Mouse (Mus musculus) stomach, postnatal 0 days (tissue): ENCODE data around the gene Rreb1. TPM values are rescaled to one million over a fixed set of nuclear protein-coding genes. Genes with fewer than 3 reads are reported as not detected.
A peak's percentile ranks its signal among the peaks of the same experiment; 100 is the strongest.

Experiments
- ATAC-seq: fragments of 200-750 bp; cut with Nextera tagmentation; 2 replicates; pipeline ENCODE4 v1.8.0; 2017; ENCODE audit not compliant: low FRiP score, low TSS enrichment
- DNase-seq: peaks from one replicate; pipeline ENCODE4 v3.0.0-alpha.2; 2016; ENCODE audit warnings: low spot score
- H3K27ac ChIP-seq: fragments of 300-500 bp; sonication (generic); replicated peaks from 2 replicates; pipeline ENCODE4 v1.5.1; 2014; ENCODE audit warnings: mild to moderate bottlenecking, control low read depth
- H3K27me3 ChIP-seq: fragments of 300-500 bp; sonication (generic); 2 replicates; pipeline ENCODE4 v1.6.1; 2014; ENCODE audit warnings: low read length; ENCODE audit not compliant: control insufficient read depth, insufficient read depth
- H3K36me3 ChIP-seq: fragments of 300-500 bp; sonication (generic); 2 replicates; pipeline ENCODE4 v1.6.1; 2014; ENCODE audit warnings: low read length, mixed read lengths; ENCODE audit not compliant: control insufficient read depth, insufficient read depth
- H3K4me1 ChIP-seq: fragments of 300-500 bp; sonication (generic); replicated peaks from 2 replicates; pipeline ENCODE4 v1.6.1; 2014; ENCODE audit warnings: antibody characterized with exemption; ENCODE audit not compliant: control insufficient read depth, insufficient read depth
- H3K4me2 ChIP-seq: fragments of 300-500 bp; sonication (generic); replicated peaks from 2 replicates; pipeline ENCODE4 v1.6.1; 2014; ENCODE audit warnings: low read depth, mild to moderate bottlenecking, control low read depth, moderate library complexity
- H3K4me3 ChIP-seq: fragments of 300-500 bp; sonication (generic); 2 replicates; pipeline ENCODE4 v1.5.1; 2014; ENCODE audit warnings: low read depth, low read length, control low read depth
- H3K9ac ChIP-seq: fragments of 300-500 bp; sonication (generic); 2 replicates; pipeline ENCODE4 v1.6.1; 2014; ENCODE audit warnings: mild to moderate bottlenecking, low read length, control low read depth, mixed read lengths
- H3K9me3 ChIP-seq: fragments of 300-500 bp; sonication (generic); 2 replicates; pipeline ENCODE4 v1.6.1; 2016; ENCODE audit warnings: low read length; ENCODE audit not compliant: control insufficient read depth
- CTCF ChIP-seq: IDR thresholded peaks from 2 replicates; pipeline ENCODE4 v1.5.1; 2016; ENCODE audit warnings: antibody characterized with exemption, low read depth, mild to moderate bottlenecking, moderate library complexity
- EP300 ChIP-seq: optimal IDR thresholded peaks from 2 replicates; pipeline ENCODE3; 2016; ENCODE audit warnings: antibody characterized with exemption
- WGBS: fragments of 180-500 bp; shearing (Covaris S2); extraction: QIAGEN DNeasy Blood & Tissue Kit; methylation state at CpG from one replicate; pipeline ENCODE4 v1.1.7; 2014; 5-methylcytosine and 5-hydroxymethylcytosine counted together
- polyA plus RNA-seq: library from polyadenylated mRNA; unstranded; fragments of >200 nt; fragmentation: Nextera tagmentation; extraction: Ambion mirVana; gene quantifications from 2 replicates; pipeline ENCODE4 v1.2.1, GENCODE M21; 2015

The Rreb1 gene
- polyA plus RNA-seq, 1 experiment from 2014 or later, result 6.0 TPM

- no peak overlapping the region for H3K4me2 ChIP-seq
- no peaks in the 10 kb centered on the region for H3K4me1 ChIP-seq
- no peak overlapping the region for H3K27ac ChIP-seq
- no peaks in the 10 kb centered on the region for H3K9me3 ChIP-seq
- ATAC-seq, result peak; percentile 91
- 58% methylated on average over 7 of the region's 7 CpGs for WGBS
- H3K9ac ChIP-seq, result no peak overlapping the region
- H3K27me3 ChIP-seq, result no peaks in the 10 kb centered on the region
- no peak overlapping the region for H3K4me3 ChIP-seq
- H3K36me3 ChIP-seq, result no peaks in the 10 kb centered on the region
- DNase-seq, result peak; percentile 60
- TF ChIP-seq EP300 (no peak), CTCF (no peak)
Observed at GRCm38 (mm10) chr13:37784226-37784625, 6.0 kb downstream of the Rreb1 start.

- Histone ChIP-seq H3K4me3 (no peak overlapping the region), H3K4me1 (no peaks in the 10 kb centered on the region), H3K27me3 (no peaks in the 10 kb centered on the region), H3K4me2 (no peak overlapping the region), H3K36me3 (no peaks in the 10 kb centered on the region), H3K27ac (no peak overlapping the region), H3K9ac (no peak overlapping the region), H3K9me3 (no peaks in the 10 kb centered on the region)
- WGBS, result 88% methylated on average over 11 of the region's 11 CpGs
- ATAC-seq (no peak), DNase-seq (no peak)
- TF ChIP-seq EP300, result no peak
- TF ChIP-seq CTCF, result no peak
Observed at GRCm38 (mm10) chr13:37792739-37793336, 14.6 kb downstream of the Rreb1 start.

GRCm38 (mm10) chr13:37798811-37799210 is 20.6 kb downstream of the Rreb1 start:
- no peak for TF ChIP-seq CTCF
- WGBS, result 91% methylated on average over 8 of the region's 8 CpGs
- ATAC-seq, result no peak
- Histone ChIP-seq H3K36me3 (no peaks in the 10 kb centered on the region), H3K4me1 (peaks cover 4% of the 10 kb centered on the region; the same call in 1 of the 2 replicates), H3K27ac (no peak overlapping the region), H3K9me3 (no peaks in the 10 kb centered on the region), H3K4me3 (no peak overlapping the region), H3K4me2 (no peak overlapping the region), H3K9ac (no peak overlapping the region), H3K27me3 (no peaks in the 10 kb centered on the region)
- DNase-seq, result no peak

- ATAC-seq, result no peak
- WGBS, result 67% methylated on average over 9 of the region's 9 CpGs
Observed at GRCm38 (mm10) chr13:37799413-37799812, 21.2 kb downstream of the Rreb1 start.

GRCm38 (mm10) chr13:37801101-37802075 is 23.2 kb downstream of the Rreb1 start:
- no peak for ATAC-seq
- no peak overlapping the region for H3K27ac ChIP-seq
- no peak overlapping the region for H3K4me3 ChIP-seq
- H3K9me3 ChIP-seq, result no peaks in the 10 kb centered on the region
- no peak overlapping the region for H3K4me2 ChIP-seq
- peaks cover 4% of the 10 kb centered on the region; the same call in 1 of the 2 replicates for H3K4me1 ChIP-seq
- no peaks in the 10 kb centered on the region for H3K36me3 ChIP-seq
- H3K27me3 ChIP-seq, result no peaks in the 10 kb centered on the region
- WGBS, result 66% methylated on average over 11 of the region's 11 CpGs
- DNase-seq, result no peak
- no peak overlapping the region for H3K9ac ChIP-seq
- TF ChIP-seq EP300 (no peak), CTCF (no peak)

More at GRCm38 (mm10) chr13:37799413-37799812, 21.2 kb downstream of the Rreb1 start:
- H3K9me3 ChIP-seq, result no peaks in the 10 kb centered on the region
- H3K36me3 ChIP-seq, result no peaks in the 10 kb centered on the region
- no peak overlapping the region for H3K4me2 ChIP-seq
- H3K4me1 ChIP-seq, result peaks cover 4% of the 10 kb centered on the region; the same call in 1 of the 2 replicates
- TF ChIP-seq CTCF (no peak), EP300 (no peak)
- H3K4me3 ChIP-seq, result no peak overlapping the region
- H3K9ac ChIP-seq, result no peak overlapping the region
- H3K27me3 ChIP-seq, result no peaks in the 10 kb centered on the region
- no peak overlapping the region for H3K27ac ChIP-seq
- no peak for DNase-seq
